Mouse (Mus musculus): Measurements from ENCODE around the gene Slc12a5.

Gene Slc12a5

GRCm38 (mm10) chr2:165034131-165035057 is 73.8 kb downstream of the Slc12a5 start, which contains the start of gene Ncoa5:
Ncoa5 (minus strand) TSS chr2:165034867.
- DNase-seq: peak; percentile 95

DNA sequence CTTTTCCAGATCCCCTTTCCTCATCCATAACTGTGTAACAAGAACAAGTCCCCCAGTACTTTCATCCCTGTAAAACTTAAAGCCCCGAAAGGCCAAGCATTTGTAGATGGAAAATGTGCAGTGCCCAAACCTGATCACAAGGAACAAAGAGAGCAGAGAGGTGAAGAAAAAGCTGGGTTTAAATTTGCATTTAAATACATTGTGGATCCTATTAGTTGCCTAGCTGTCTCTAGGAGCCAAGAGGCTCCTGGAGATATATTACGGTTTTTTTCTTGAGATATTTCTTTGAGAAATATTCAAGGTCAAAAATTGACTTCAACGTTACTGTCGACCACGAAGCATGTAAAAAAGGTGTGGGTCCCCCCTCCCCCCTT is 74.4 kb downstream of the Slc12a5 start:
- DNase-seq: peak; percentile 40

- DNase-seq: no peak
These were observed 76.8 kb downstream of the Slc12a5 start for GRCm38 (mm10) chr2:165037415-165037814.

DNA sequence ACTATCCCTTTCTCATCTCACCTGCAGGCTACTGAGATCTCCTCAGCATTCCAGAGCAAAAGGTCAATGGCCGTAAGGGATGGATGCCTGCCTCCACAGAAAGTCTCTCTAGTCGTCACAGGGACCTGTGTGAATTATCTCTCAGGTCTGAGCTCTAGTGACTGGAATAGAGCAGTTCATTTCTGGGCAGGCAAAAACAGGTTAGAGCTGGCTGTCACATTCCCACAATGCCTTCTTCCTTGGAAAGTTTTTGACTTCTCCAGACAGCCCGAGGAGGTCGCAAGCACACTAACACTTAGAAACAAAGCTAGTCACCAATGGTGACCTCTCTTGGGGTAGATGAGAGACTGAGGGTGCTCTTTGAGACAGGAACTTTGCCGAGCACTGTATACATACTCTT is 81.5 kb downstream of the Slc12a5 start:
- DNase-seq: no peak

DNA sequence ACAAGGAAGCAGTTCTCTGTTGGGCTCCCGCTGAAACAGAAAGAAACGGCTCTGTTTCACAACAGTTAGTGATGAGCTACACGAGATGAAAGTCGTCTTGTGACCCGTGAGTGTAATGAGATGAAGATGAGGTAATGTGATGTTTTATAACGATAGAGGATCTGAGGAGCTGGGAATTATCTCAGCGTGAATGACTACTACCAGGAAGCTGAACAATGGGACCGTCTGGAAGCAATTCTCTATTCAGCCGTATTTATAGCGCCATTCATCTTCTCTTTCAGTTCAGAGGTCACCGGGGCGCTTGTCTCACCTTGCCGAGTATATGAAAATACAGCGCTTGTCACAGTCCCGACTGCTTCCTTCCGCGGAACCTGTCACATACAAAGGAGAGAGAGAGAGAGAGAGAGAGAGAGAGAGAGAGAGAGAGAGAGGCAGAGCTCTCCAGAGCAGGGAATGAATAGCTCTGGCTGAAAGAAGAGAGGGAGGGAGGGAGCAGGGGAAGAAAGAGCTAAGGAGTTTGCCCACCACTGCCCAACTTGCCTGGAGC is 82.6 kb downstream of the Slc12a5 start:
- DNase-seq: no peak

DNA sequence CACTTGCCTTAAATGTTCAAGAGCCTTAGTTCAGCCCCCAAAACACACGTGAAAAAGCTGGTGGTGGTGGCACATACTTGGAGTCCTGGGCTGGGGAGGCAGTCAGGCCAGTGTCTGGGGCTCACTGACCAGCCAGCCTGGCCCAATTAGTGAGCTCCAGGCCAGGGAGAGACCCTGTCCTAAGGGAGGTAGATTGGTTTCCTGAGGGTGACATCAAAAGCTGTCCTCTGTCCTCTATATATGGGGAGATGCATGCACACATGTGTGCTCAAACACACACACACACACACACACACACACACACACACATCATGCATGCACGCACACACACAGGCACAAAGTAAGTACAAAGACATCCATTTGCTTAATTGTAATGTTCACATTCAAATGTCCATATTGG is 83.1 kb downstream of the Slc12a5 start:
- DNase-seq: no peak

GRCm38 (mm10) chr2:165049044-165049443 is 88.4 kb downstream of the Slc12a5 start:
- DNase-seq: no peak
